Mouse (Mus musculus) frontal cortex, postnatal 14 days (tissue): ENCODE results near the gene Nudt16l1.

Experiments
- DNase-seq, 2 experiments: peaks; one replicate each; pipeline ENCODE4 v3.0.0; 2022; ENCODE audit warnings: low spot score in 2 of 2

Nudt16l1 gene

DNA sequence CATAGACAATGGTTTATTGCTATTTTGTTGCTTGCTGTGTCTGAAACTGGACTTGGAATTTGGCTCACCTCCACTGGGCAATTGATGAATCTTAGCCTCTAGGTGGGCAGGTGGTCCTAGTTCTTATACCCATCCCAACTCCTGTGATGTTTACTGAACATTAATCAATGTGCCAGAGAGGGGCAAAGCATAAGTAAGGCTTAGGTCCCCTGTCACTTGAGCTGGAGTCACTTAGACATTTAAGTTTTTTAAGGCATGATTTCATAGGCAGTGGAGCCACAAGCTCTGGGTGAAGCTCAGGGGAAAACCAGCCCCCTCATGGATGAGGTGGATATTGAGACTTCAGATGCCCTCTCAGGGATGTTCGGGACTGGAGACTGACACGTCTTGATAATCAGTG lies at the start of gene Nudt16l1:
Gene Nudt16l1 (plus strand): TSS at position 301 of the 400 bp plus-strand sequence.
- DNase-seq: no peak

DNA sequence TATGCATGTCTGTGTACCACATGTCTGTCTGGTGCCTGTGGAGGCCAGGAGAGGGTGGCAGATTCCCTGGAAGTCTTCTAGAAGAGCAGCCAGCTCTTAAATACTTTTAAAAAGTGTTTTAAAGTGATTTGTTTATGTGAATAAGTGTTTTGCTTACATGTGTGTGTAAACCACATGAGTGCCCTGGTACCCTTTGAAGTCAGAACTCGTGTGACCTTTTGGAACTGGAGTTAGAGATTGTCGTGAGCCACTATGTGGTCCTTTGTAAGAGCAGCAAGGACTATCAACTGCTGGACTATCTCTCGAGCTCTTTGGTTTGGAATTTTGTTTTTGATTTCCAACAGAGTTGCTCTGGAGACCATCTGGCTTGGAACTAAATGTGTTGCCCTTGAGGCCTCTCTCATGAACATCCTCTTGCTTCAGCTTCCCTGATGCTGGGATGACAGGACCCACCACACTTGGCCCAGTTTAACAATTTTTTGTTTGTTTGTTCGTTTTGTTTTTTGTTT lies 48.3 kb upstream of the Nudt16l1 start:
- DNase-seq: no peak

- no peak for DNase-seq
Measured at GRCm38 (mm10) chr16:4892171-4892570, 46.4 kb upstream of the Nudt16l1 start.

- no peak for DNase-seq
Measured at GRCm38 (mm10) chr16:4894201-4894908, 44.2 kb upstream of the Nudt16l1 start.

DNA sequence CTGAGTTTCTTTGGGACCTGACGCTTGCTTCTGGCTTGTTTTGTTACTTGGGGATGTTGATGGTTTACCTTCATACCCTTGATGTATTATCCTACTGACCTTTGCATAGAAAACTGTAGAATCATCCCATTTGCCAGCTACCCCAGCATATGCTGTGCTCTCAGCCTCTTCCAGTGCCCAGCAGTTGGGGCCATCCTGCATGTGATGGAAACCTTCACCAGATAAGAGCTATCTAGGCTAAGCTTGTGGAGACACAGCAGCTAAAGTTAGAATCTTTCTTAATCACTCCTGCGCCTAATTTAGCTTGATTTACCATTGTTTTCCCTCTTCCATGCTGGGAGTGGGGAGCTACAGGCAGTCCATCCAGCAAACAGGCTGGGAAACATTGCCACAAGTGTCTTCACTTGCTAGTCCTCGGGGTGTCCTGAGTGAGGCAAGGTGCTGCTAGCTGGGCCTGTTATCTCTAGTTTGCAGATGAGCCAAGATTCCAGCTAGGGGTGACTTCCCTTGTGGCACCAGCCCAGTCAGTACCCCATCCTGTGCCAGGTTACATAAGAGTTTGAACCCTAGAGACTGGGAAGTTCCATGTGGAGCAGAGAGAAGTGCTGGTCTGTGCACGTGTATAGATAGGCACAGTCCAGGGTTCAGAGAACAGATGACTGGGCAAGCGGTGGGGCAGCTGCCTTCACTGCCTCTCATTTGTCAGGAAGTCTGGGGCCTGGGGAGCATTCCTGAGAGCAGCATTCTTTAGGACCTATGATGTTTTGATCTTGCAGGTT lies 42.1 kb upstream of the Nudt16l1 start:
- no peak for DNase-seq

DNA sequence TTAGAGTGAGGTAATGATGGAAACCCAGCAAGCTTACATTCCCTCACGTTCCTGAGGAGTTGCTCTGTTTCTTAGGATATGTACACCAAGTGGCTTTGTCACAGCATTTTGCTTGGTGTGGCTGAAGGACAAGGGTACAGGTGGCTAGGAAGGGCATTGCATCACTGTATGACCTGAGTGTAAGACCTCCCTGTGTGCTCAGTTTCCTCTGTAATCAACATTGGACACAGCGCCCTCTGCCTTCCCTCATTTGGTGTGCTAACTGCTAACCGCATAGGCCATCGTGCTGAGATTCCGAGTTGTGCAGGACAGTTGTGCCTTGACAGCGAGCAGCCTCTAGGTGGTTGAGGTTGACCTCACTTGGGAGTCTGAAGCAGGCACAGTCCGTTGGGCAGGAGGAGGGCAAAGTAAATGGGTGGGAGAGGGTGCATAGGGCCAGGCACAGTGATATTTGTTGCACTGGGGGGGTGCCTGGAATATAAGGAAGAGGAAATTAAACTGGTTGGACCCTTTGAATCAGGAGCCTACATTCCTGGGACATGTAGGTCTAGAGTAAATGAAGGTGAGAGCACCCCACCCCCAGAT lies 41.3 kb upstream of the Nudt16l1 start:
- no peak for DNase-seq

DNA sequence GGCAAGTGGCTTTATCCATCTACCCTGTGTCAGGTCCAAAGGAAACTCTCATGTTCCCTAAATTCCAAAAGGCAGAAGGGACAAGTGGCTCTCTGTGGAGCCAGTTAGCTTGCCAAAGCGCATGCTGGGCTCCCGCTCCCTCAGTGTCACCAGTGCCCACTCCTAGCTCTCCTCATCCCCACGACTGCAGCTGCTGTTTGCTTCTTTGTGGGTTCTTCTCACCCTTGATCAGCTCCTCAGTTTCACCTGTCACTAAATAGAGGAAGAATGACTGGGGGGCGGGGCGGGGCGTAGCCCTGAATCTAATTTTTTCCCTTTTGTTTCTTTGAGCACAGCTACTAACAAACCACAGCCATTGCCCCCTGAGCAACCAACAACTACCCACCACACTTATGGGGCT lies 39.7 kb upstream of the Nudt16l1 start:
- DNase-seq: no peak

- DNase-seq: no peak
Measured at GRCm38 (mm10) chr16:4899711-4900110, 38.9 kb upstream of the Nudt16l1 start.

DNA sequence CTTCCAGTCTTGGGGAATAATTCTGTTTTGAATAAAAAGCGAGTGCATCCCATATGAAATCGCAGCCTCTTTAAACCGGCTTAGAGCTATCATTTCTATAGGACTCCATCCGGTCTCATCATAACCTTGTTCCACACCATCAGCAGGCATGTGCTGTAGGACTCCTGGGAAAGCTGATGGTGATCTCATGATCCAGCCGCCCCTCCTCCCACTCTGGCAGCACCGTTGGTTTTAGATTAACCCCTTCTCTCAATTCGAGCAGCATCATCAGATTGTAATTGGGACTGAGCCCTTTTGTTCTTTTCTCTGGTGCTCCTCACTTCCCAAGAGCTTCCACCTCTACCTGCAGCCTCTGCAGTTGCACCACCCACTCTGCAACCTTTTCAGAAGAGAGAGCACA lies 37.4 kb upstream of the Nudt16l1 start:
- no peak for DNase-seq

DNA sequence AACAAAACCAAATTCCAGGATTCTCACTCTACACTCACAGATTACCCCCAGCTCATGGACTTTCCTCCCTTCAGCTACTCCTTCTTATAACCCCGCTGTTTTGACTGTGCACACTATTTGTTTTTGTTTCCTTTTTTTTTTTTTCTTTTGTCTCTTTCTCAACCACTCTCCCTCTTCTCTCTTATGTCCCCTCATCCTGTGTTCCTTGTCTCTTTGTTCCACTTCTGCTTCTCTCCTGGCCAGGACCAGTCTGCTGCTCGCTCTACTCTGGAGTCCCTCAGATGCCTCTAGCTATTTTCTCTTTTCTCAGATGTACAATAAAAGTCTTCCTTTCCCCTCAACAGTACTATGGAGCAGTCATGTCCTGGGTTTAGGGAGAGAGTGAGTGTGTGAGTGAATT lies 36.2 kb upstream of the Nudt16l1 start:
- DNase-seq: no peak

DNA sequence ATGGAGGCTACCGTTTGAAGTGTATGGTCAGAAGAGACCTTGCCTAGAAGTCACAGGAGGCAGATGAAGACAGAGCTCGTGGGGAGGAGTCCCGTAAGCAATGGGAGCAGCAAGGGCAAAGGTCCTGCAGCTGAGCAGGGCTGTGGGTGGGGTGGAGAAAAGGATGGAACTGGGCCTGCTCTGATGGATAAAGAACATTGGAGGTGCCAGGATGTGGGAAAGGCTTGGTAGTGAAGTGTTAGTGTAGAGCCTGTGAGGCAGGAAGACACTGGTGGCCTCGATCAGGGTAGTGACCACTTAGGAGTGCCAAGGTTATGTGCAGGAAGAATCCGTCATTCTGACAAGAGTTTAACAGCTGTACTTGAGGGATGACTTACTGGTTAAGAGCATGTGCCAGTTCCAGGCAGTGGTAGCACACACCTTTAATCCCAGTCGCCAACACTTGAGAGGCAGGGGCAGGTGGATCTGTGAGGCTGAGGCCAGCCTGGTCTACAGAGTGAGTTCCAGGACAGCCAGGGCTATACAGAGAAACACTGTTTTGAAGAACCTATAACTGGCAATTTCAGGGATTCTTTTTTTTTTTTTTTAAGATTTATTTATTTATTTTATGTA lies 35.0 kb upstream of the Nudt16l1 start:
- DNase-seq: no peak

GRCm38 (mm10) chr16:4904878-4905277 lies 33.7 kb upstream of the Nudt16l1 start:
- no peak for DNase-seq

DNA sequence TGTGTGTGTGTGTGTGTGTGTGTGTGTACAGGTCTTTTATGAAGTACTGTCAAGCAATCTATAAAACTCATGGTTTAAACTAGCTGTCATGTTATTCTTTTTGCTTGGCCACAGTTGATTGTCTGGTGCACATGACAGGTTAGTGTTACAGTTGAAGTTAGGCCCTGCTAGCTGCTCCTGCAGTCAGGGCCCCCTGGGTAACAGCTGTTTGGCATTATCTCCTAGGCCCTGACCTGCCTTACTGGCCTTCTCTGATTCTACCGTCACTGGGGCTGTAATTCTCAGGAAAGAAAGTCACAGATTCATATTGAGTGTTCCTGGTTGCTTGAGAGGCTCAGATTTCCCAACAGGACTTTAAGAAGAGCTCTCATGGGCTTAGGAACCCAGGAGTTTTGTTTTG lies 33.0 kb upstream of the Nudt16l1 start:
- no peak for DNase-seq

DNA sequence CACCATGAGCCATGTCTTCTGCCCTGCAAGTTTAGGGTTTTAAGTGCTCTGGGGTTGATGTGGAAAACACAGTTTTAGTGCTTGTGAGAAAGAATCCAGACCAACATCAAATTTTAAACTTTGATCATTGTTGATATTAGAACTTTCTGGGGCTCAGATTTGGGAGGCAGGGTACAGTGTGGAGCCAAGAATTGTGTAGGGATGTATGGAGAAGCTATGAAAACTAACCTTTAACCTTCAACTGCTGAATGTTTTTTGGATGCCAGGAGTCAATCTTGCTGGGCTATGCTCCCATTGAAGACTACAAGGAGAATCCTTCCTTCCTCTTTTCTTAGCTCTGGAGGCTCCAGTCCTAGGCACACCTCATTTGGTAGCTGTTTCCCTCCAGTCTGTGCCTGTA lies 32.0 kb upstream of the Nudt16l1 start:
- DNase-seq: no peak

- DNase-seq: no peak
Measured at GRCm38 (mm10) chr16:4907386-4907785, 31.2 kb upstream of the Nudt16l1 start.

DNA sequence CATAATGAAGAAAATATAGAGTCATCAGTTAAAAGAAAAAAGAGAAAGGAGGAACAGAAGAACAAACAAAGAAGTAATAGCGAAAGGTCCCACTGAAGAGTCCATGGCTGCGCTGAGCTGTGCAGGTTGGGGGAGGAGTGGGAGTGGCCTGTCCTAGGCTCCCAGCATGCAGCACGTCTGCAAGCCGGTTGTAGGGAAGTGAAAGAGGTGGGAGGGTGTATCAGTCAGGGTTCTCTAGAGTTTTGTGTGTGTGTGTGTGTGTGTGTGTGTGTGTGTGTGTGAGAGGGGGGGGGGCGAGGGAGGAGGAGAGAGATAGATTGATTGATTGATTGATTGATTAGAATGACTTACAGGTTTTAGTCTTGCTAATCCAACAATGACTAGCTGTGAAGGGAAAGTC lies 30.6 kb upstream of the Nudt16l1 start:
- no peak for DNase-seq

- DNase-seq: no peak
Measured at GRCm38 (mm10) chr16:4909745-4910144, 28.8 kb upstream of the Nudt16l1 start.

- DNase-seq: no peak
Measured at GRCm38 (mm10) chr16:4910758-4911157, 27.8 kb upstream of the Nudt16l1 start.

- DNase-seq: no peak
Measured at GRCm38 (mm10) chr16:4912074-4912648, 26.4 kb upstream of the Nudt16l1 start.

GRCm38 (mm10) chr16:4912907-4913782 lies 25.4 kb upstream of the Nudt16l1 start:
- no peak for DNase-seq
